Mouse (Mus musculus) right cerebral cortex, postnatal 36 days (tissue): ENCODE data around the gene Lrrc37a.
"Not testable (repeated sequence)": the region's sequence is repeated elsewhere in the genome, so short reads cannot be mapped to it uniquely, and the experiment has no call there.

Experiments used
- DNase-seq, 2 experiments: peaks; one replicate each; pipeline ENCODE4 v3.0.0; 2022; ENCODE audit warnings: low spot score in 2 of 2, mixed read lengths in 1 of 2

The Lrrc37a gene

GRCm38 (mm10) chr11:103504497-103504896, at the start of gene Lrrc37a:
Lrrc37a (minus strand) TSS chr11:103504597.
- DNase-seq, result no peak

DNA sequence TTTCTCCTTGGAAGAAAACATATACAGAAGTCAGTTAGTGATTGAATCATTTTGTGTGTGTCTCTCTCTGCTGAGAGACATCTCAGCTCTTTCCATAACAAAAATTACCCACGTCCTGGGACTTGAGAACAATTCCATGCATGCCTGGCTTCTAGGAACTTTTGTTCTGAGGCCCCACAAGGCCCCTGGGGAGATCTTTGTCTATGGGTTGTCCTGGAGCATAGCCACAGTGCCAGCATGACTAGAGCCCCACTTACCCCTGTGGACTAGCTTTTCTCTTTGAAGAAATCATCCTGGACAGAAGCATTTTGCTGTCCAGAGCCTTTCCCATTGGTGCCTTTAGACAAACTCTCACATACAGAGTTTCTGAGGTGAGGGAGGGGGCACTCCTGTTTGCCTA, 30.6 kb upstream of the Lrrc37a start:
- DNase-seq, result not testable (repeated sequence)

DNA sequence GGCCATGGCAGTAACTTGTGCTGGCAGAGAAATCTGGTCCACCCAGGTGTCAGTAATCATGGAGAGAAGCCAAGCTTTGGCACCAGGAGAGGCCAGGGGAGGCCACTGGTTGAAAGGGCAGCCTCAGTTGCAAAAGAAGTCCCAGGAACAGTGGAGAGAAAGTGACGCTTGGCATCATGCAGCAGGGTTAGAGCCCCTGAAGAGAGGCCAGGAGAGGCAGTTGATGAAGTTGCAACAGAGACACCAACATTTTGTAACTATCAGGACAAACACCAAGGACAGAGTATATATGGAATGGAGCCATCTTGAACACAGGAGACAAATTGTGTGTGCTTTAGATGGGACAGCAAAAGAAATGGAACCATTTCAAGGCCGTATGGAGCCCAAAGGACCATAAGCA, 7.7 kb upstream of the Lrrc37a start:
- no peak for DNase-seq

DNA sequence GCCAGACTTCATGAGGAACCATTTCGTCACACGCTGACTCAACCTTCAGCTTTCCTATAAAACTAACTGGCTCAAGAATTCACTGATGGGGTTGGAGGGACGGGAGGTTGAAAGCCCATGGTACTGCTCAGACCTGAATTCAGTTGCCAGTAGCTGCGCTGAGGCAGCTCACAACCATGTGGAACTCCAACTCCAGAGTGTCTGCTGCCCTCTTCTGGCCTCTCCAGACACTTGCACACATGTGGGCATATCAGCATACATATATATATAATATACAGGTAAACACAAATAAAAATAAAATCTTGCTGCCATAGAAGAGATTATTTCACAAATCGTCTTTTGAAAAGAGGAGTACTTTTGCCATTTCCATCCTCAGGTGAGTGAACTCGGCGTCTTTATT, 40.0 kb downstream of the Lrrc37a start:
- no peak for DNase-seq

DNA sequence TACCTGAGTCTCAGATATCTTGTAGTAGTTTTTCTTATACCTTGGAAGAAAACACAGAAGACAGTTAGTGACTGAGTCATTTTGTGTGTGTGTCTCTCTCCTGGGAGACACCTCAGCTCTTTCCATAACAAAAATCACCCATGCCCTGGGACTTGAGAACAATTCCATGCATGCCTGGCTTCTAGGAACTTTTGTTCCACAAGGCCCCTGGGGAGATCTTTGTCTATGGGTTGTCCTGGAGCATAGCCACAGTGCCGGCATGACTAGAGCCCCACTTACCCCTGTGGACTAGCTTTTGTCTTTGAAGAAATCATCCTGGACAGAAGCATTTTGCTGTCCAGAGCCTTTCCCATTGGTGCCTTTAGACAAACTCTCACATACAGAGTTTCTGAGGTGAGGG, 53.3 kb downstream of the Lrrc37a start:
- not testable (repeated sequence) for DNase-seq

DNA sequence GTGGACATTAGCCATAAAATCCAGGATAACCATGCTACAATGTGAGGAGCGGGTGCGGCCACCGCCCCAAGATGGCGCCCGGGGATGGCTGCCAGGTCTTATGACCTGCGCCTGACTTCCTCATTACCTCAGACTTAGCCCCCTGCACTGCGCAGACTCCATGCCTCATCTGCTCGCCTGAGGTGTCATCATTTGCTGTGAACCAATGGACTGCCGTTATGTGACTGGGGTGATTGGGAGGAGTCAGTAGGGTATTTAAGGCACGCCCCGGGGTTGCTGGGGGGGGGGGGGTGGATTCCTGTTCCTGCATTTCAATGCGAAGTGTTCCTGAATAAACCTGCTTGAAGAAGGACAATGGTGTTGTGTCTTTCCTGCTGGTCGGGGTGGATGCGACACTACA, 54.7 kb downstream of the Lrrc37a start:
- DNase-seq, result not testable (repeated sequence)

- DNase-seq, result no peak
These were observed 60.7 kb downstream of the Lrrc37a start for GRCm38 (mm10) chr11:103443678-103444077.

DNA sequence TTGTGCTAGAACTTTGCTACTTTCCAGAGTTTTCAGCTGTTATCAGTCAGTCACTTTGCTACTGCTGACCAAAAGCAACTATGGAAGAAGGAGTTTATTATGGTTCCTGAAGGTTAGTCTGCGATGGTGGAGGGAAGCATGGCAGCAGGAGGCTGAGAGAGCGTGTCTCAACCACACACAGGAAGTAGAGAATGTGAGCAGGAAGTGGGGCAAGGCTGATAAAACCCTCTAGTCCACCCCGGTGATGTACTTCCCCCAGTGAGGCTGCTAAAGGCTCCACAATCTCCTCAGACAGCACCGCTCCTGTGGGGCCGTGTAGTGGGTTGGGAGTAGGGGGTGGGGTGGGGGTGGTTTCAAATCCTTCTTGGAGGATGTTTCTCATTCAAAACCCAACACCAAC, 68.1 kb downstream of the Lrrc37a start:
- DNase-seq, result no peak

GRCm38 (mm10) chr11:103425031-103425430, 79.4 kb downstream of the Lrrc37a start:
- DNase-seq, result no peak

GRCm38 (mm10) chr11:103419667-103420066, 84.7 kb downstream of the Lrrc37a start:
- no peak for DNase-seq

DNA sequence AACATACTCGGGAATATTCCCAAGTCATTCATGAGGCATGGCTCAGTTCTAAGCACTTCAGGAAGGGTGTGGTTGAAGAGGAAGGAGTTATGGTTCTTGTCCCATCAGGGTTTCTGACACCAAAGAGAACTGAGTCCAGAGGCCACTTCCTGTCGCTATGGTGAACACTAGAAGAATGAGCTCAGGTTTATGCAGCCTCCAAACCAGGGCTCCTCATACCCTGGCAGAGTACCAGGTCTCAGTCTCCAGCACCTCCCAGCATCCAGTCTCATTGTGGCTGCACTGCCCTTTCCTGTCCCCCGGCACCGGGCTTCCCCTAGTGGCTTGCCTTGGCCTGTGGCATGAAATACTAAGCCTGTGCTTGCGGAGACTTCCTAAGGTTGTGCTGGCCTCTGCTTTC, 85.2 kb downstream of the Lrrc37a start:
- no peak for DNase-seq

DNA sequence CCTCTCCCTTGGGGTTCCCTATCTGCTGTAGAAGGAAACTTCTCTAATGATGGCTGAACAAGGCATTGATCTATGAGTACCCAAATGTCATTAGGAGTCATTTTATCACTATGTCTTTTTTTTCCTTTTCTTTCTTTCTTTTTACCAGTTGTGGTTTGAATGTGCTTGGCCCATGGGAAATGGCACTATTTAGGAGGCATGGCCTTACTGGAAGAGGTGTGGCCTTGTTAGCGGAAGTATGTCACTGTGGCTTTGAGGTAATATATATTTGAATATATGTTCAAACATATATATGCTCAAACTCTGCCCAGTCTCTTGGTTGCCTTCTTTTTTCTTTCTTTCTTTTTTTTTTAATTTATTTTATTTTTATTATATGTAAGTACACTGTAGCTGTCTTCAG, 90.9 kb downstream of the Lrrc37a start:
- DNase-seq, result no peak

DNA sequence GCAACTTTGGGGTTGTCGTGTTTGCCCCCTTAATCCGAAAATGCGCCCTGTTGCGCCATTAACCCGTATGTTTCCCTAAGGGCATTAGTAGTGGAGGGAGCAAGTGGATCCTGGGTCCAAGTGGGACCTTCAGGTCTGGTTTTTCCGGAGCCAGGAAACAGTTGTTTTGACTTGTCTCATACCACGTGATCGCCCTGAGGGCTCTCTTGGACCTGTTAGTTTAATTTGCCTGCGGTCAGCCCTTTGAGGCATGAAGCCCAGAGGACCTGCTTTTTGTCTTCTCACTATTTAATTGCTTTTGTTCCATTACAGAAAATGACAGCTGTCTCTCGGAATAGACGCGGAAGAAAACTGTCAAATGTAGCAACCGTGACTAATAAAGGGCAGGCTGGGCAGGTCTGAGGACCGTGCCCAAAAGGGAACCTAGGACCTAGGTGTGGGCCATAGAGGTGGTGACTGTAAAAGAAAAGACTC, 91.4 kb downstream of the Lrrc37a start:
- DNase-seq, result no peak

DNA sequence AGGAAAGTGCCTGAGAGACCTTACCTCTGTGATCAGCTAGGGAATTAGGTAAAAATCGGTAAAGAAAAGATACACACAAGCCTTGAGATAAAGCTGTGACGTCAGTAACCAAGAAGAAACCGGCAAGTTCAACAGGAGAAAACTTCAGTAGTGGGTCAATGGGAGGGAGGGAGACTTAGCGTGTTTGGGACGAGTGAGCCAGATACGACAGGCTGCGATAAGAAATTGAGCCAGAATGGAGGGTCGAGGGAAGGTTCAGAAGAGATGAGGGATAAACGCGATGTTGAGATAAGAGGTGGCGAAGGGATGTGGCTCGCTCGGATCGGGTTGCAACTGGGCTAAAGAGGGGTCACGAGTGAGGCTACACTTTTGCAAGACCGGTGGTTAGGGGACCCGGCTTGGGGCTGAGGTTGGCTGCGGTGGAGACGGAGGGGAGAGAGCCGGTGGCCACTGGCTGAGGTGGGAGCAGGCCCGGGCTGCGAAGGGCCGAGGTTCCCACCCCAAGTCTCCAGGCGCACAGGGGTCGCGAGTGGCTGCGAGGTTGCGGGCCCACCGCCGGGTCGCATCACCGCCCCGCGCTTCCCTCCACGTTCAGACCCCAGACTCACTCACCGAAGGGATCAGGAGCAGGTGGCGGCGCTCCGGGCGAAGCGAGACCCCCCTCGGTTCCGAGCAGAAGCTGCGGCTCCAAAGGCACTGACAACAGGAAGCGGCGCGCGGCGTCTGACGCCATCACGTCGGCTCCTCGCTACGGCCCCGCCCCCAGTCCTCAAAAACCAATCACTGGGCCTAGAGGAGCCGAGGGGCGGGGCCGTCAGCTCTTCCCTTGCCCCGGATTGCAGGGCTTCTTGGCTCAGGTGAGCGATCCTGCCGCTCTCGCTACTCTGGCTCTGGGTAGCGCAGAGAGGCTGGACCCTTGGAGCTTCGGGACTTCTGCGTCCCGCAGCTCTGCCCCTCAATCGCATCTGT, 92.1 kb downstream of the Lrrc37a start, which contains the start of gene Plekhm1:
Gene Plekhm1 (minus strand): TSS at position 707 of the 969 bp plus-strand sequence.
- DNase-seq, result peak; percentile 94 to 96

DNA sequence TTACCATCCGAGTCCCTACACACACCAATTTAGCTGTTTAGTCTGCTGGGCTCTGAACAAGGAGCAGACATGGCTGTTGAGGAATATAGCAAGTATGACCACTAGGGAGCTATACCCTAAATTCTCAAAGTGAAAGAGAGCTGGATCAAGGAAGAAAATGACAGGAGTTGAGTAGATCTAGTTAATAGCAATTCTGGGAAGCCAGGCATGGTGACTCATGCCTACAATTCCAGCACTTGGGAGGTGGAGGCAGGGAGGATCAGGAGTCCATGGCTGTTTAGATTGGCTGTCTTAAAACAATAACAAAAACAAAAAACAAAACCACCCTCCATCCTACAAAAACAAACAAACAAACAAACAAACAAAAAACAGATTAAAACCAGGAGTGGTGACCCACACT, 93.1 kb downstream of the Lrrc37a start:
- no peak for DNase-seq

- DNase-seq, result no peak
These were observed 95.5 kb downstream of the Lrrc37a start for GRCm38 (mm10) chr11:103408880-103409279.

GRCm38 (mm10) chr11:103407136-103407535, 97.3 kb downstream of the Lrrc37a start:
- DNase-seq, result not testable (repeated sequence)

- no peak for DNase-seq
These were observed 97.8 kb downstream of the Lrrc37a start for GRCm38 (mm10) chr11:103406551-103406950.

- DNase-seq, result no peak
These were observed 98.6 kb downstream of the Lrrc37a start for GRCm38 (mm10) chr11:103405814-103406213.

GRCm38 (mm10) chr11:103404618-103405017, 99.8 kb downstream of the Lrrc37a start:
- no peak for DNase-seq

- DNase-seq, result no peak
These were observed 100.6 kb downstream of the Lrrc37a start for GRCm38 (mm10) chr11:103403776-103404175.

GRCm38 (mm10) chr11:103402738-103403137, 101.7 kb downstream of the Lrrc37a start:
- peak in 1 of 2 experiments; percentile 65 for DNase-seq

- DNase-seq, result peak in 1 of 2 experiments; percentile 24
These were observed 102.2 kb downstream of the Lrrc37a start for GRCm38 (mm10) chr11:103402198-103402597.
